Mouse (Mus musculus) bone marrow macrophage, adult 2 months (primary cell): ENCODE data around the gene Nktr.

Experiments
- CTCF ChIP-seq: IDR thresholded peaks from 2 replicates; pipeline ENCODE4 v1.5.1; 2012; ENCODE audit warnings: low read depth, mild to moderate bottlenecking, low read length, moderate library complexity
- POLR2A ChIP-seq: IDR thresholded peaks from 2 replicates; pipeline ENCODE4 v1.6.1; 2012; ENCODE audit warnings: mild to moderate bottlenecking, low read depth, low read length, borderline replicate concordance

DNA sequence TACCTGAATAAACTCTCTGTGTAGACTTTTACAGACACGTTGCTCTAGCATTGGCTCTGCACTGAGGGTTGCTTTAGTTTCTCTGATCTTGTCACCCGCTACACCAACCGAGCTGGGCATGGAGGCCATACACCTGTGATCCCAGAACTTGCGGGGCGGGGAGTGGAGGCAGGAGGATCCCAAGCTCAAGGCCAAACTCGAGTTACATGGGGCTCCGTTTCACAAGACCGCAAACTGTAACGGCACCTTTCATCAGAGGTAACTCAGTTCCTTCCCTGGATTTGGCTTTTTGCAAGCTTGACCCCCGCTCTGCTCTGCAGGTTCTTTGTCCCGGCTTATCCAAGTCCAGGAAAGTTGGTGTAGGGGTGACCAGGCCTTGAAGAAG is 14.7 kb upstream of the Nktr start:
- TF ChIP-seq POLR2A (no peak), CTCF (no peak)
